Mouse (Mus musculus) cerebellum, adult 11-12 months (tissue): Measurements from ENCODE around the gene Ssx2ip.

Experiments used
- DNase-seq: peaks from one replicate; pipeline ENCODE4 v3.0.0; 2022

Gene Ssx2ip

GRCm38 (mm10) chr3:146404311-146405201, at the start of gene Ssx2ip:
Gene Ssx2ip (plus strand): TSS chr3:146404642.
- DNase-seq = peak; percentile 96

GRCm38 (mm10) chr3:146355146-146355545, 49.3 kb upstream of the Ssx2ip start:
- no peak for DNase-seq

DNA sequence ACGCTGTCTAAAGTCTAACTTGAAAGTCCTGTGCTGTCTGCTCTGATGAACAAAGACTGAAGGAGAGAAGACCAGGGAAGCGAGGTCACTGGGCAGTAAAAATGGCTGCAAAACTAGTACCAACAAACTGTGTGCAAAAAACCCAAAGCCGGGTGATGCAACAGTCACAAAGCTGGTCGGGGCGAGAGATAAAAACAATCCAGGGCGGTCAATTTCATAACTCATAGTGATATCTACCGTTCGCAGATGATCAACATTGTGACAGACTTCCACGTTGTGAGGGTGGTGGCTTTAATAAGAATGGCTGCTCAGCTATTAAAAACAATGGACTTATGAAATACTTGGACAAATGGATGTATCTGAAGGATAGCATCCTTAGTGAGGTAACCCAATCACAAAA, 39.0 kb upstream of the Ssx2ip start:
- no peak for DNase-seq

DNA sequence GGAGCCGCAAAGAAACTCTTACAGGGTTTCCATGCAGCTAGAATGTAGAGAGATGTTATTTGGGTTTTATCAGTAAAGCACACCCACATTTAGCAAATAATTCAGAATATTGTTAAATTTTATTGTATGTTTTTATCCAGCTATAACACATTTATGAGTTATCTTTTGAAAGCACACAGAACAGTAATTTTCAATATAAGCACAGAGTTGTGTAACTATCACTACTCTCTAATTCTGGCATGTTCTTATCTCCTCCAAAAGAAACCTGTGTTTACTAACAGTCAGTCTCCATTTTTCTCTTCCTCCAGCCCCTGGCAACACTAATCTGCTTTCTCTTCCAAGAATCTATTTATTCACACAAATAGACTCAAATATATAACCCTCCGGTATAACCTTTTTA, 37.4 kb upstream of the Ssx2ip start:
- no peak for DNase-seq

GRCm38 (mm10) chr3:146370553-146371095, 33.8 kb upstream of the Ssx2ip start:
- DNase-seq = no peak

DNA sequence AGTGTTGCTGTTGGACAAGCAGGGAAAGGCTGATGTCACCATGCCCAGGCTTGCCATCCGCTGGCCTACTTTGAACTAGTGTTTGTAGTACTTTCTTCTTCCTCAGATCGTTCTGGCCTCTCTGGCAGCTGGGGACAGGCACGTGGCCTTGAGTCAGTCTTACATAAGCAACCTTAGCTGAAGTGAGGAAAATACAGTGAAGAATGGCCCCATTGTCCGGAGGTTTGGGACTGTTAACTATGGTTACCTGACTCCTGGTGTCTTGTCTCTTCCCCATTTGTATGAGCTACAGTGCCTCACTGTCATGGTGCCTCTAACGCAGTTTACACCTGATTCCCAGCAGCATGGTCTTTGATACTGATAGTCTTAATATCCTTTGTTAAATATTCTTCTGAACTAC, 33.2 kb upstream of the Ssx2ip start:
- no peak for DNase-seq

DNA sequence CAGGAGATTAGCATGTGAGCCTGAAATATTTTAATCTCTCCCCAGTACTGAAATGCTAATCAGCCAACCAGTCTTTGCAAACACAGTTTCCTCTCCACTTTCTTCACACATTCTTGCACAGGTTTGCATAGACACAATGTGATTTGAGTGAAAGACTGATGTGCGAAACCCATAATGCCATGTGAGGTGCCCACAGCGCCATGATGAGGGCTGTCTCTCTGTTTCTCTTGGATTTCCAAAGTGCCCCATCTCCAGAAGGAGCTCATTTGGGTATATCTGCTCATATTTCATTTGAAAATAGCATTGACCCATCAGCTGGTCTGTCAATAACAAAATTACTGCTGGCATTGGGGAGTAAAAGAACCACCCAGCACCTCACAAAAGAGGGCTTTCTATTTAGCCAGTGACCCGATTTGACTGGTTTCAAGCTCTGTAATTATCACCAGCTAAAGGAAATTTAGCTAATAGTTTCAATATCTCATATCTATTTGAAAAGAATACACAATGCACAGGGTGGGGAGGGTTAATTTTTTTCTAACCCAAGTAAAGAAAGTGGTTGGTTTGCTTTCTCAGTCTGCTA, 29.8 kb upstream of the Ssx2ip start:
- DNase-seq = no peak

- DNase-seq = no peak
Observed at GRCm38 (mm10) chr3:146375224-146375657, 29.2 kb upstream of the Ssx2ip start.

DNA sequence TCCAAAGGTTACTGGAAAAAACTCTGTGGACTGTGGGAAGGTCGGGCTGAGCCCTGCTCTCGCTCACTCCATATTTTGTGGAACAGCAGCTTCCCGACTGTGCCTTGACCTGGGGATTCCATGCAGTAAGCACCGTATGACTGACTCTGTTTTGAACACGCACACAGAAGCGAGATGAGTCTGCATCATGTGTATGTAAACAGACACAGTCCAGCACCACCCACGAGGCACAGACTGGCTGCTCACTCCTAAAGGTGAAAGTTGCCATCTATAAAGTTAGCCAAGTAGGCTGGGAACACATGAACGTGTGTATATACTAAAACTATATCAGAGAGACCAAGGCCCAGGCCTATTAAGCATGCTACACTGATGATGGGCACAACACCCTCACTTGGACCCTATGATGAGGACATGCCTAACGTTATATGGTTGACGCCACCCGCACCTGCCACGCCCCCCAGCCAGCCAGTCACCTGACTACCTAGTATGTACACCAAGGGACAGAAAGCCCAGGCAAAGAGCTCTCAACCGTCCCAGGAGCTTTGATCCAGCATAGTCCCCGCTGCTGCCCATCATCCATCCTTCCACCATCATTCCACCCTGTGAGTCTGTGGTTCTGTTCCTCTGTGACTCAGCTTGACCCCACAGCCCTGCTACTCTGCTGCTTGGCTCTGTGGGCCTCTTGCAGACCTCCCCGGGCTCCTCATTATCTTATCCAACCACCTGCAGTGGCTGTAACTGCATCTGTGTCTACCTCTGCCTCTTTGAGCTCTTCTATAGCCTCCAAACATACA, 27.9 kb upstream of the Ssx2ip start:
- DNase-seq = no peak

- DNase-seq = no peak
Observed at GRCm38 (mm10) chr3:146377216-146377615, 27.2 kb upstream of the Ssx2ip start.

DNA sequence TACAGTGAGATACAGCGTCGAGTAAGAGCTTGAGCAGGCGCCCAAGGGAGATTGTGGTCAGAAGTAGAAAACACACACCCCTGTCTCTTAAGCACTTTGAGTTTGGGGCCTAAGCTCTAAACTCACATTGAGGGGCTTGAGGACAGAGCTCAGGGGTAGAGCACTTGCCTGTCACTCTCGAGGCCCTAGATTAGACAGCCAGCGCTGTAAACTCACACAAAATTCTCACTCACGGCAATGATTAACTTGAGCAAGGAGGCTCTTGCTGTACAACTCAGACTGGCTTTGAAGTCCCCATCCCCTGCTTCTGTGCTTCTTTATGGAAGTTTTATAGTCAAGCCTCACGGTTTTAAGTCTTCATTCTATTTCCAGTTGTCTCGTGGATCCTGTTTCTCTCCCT, 25.7 kb upstream of the Ssx2ip start:
- no peak for DNase-seq

- no peak for DNase-seq
Observed at GRCm38 (mm10) chr3:146379740-146380466, 24.5 kb upstream of the Ssx2ip start.

GRCm38 (mm10) chr3:146380874-146381273, 23.6 kb upstream of the Ssx2ip start:
- DNase-seq = no peak

- DNase-seq = no peak
Observed at GRCm38 (mm10) chr3:146381471-146381870, 23.0 kb upstream of the Ssx2ip start.

GRCm38 (mm10) chr3:146386800-146387199, 17.6 kb upstream of the Ssx2ip start:
- DNase-seq = no peak

DNA sequence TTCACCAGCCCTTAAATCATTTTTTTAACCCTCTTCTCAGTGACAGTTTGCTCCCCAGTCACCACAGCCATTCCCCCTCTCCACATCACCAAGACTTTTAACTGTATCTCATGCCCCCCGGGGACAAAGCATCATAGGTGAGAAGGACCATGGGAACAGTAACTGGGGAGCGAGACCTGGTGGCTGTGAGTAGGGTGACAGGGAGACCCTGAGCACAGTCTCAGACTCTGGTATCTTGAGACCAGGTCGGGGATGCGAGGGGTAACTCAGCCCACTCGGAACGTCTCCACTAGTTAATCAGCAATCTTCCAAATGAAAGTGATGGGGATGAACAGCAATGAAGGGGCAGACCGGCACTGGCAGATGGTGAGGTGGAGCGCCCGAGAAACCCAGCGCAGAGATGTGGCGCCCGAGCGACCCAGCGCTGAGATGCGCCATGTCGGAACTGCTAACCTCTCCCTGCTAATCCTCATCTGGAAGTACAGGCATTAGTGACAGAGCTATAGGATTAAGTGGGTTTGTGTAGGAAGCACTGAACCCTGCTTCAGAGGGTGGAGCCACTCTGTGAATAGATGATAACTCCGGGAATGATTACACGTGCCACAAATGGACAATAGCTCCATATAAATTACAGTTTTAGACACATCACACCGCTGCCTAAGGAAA, 11.7 kb upstream of the Ssx2ip start:
- no peak for DNase-seq

DNA sequence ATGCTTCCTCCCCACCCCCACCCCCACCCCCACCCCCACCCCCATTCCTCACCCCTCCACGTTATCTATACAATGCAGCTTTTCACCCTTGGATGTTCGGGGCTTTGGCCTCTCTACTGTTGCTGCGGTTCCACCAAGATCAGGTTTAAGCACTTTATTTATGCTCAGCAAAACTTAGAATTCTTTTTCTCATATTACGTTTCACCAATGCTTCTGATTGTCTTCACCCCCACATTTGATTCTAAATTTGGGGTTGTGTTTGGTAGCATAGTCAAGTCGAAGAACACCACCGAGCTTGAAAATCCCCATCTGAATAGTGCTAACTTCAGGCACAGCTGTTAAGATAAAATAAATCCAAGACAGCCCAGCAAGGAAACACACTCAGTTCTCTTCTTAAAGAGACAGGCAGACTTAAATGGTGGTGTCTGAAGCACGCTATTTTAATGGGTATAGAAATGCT, 10.8 kb upstream of the Ssx2ip start:
- no peak for DNase-seq

- DNase-seq = no peak
Observed at GRCm38 (mm10) chr3:146396256-146396655, 8.2 kb upstream of the Ssx2ip start.

DNA sequence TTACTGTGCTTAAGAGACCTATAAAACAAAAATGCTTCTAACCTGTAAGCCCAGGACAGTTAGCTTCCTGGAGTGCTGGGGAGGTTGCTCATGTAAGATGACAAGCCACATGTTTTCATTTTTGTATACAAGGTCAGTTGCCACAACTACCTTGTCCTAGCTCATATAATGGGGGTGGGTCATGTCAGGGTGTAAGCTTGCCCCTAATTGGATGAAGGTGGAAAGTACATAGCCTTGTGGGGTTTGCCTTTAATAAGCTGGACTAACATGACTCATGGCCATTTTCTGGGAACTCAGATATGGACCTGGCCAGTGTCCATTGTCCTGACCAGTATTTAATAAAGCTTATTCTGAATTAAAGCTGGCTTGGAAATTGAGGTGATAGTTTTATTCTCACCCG, 7.5 kb upstream of the Ssx2ip start:
- no peak for DNase-seq

DNA sequence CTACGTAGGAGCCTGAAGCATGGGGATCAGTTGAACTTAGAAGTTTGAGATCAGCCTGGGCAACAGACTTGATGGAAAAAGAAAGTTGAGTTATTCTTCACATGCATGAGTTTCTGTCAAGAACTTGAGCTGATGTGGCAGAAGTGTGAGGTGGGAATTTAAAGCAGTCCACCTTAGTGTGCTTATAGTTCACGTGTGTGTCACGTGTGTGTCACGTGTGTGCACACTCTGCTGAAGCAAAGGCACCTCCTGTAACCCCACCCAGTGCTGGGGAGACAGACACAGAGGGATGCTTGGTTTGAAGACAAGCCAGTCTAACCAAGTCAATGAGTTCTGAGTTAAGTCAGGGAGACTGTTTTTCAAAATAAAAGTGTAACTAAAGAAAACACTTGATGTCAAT, 6.6 kb upstream of the Ssx2ip start:
- no peak for DNase-seq

DNA sequence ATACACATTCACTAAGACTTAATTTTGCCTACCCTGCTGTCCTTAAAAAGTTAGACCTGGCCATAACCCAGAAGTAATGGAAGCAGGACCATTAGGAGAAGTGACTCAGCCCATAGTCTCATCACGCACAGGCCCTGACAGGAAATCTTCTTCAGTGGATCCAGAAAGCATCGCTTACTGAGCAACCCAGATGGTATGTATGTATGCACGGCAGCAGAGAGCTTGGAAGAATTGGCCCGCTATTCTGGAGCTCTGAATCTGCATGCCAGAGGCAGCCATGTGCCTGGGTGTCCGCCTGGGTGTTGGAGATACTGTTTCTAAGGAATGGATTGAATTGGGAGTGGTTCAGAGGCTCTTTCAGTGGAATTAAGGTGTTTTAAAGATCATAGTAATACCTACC, 5.2 kb upstream of the Ssx2ip start:
- DNase-seq = no peak

- peak; percentile 67 for DNase-seq
Observed at GRCm38 (mm10) chr3:146403770-146404169, 672 bp upstream of the Ssx2ip start.
